Mouse (Mus musculus): ENCODE measurements around the gene Tnfsf14.

The Tnfsf14 gene

GRCm38 (mm10) chr17:57194041-57194507 lies at the start of gene Tnfsf14:
Tnfsf14 (minus strand) TSS chr17:57194177.
- peak; percentile 45 for DNase-seq (ENCODE audit: low spot score)

- no peak for DNase-seq (ENCODE audit: low spot score)
Observed at GRCm38 (mm10) chr17:57237181-57237580, 43.2 kb upstream of the Tnfsf14 start.

GRCm38 (mm10) chr17:57235803-57236202 lies 41.8 kb upstream of the Tnfsf14 start:
- DNase-seq (ENCODE audit: low spot score): no peak

- DNase-seq (ENCODE audit: low spot score): no peak
Observed at GRCm38 (mm10) chr17:57234254-57234928, 40.4 kb upstream of the Tnfsf14 start.

GRCm38 (mm10) chr17:57233038-57233437 lies 39.1 kb upstream of the Tnfsf14 start:
- DNase-seq (ENCODE audit: low spot score): no peak

GRCm38 (mm10) chr17:57232200-57232599 lies 38.2 kb upstream of the Tnfsf14 start:
- DNase-seq (ENCODE audit: low spot score): no peak

- no peak for DNase-seq (ENCODE audit: low spot score)
Observed at GRCm38 (mm10) chr17:57231321-57231771, 37.4 kb upstream of the Tnfsf14 start.

- no peak for DNase-seq (ENCODE audit: low spot score)
Observed at GRCm38 (mm10) chr17:57230728-57231125, 36.8 kb upstream of the Tnfsf14 start.

GRCm38 (mm10) chr17:57229851-57230727 lies 36.1 kb upstream of the Tnfsf14 start:
- no peak for DNase-seq (ENCODE audit: low spot score)

- DNase-seq (ENCODE audit: low spot score): no peak
Observed at GRCm38 (mm10) chr17:57228873-57229272, 34.9 kb upstream of the Tnfsf14 start.

- no peak for DNase-seq (ENCODE audit: low spot score)
Observed at GRCm38 (mm10) chr17:57228014-57228413, 34.0 kb upstream of the Tnfsf14 start, which contains the start of gene C3. C3 (minus strand) TSS chr17:57228136.

GRCm38 (mm10) chr17:57227468-57227867 lies 33.5 kb upstream of the Tnfsf14 start:
- DNase-seq (ENCODE audit: low spot score): no peak

- DNase-seq (ENCODE audit: low spot score): no peak
Observed at GRCm38 (mm10) chr17:57223313-57223712, 29.3 kb upstream of the Tnfsf14 start.

GRCm38 (mm10) chr17:57221911-57222310 lies 27.9 kb upstream of the Tnfsf14 start:
- DNase-seq (ENCODE audit: low spot score): no peak

GRCm38 (mm10) chr17:57219884-57220207 lies 25.9 kb upstream of the Tnfsf14 start:
- peak; percentile 29 for DNase-seq (ENCODE audit: low spot score)

GRCm38 (mm10) chr17:57219167-57219883 lies 25.3 kb upstream of the Tnfsf14 start:
- peak; percentile 77 for DNase-seq (ENCODE audit: low spot score)

- no peak for DNase-seq (ENCODE audit: low spot score)
Observed at GRCm38 (mm10) chr17:57218335-57218900, 24.4 kb upstream of the Tnfsf14 start.

GRCm38 (mm10) chr17:57214676-57215387 lies 20.9 kb upstream of the Tnfsf14 start:
- no peak for DNase-seq (ENCODE audit: low spot score)

- no peak for DNase-seq (ENCODE audit: low spot score)
Observed at GRCm38 (mm10) chr17:57211501-57211900, 17.5 kb upstream of the Tnfsf14 start.

GRCm38 (mm10) chr17:57209330-57209729 lies 15.4 kb upstream of the Tnfsf14 start:
- peak; percentile 50 for DNase-seq (ENCODE audit: low spot score)

- DNase-seq (ENCODE audit: low spot score): no peak
Observed at GRCm38 (mm10) chr17:57207938-57208337, 14.0 kb upstream of the Tnfsf14 start.
